Mouse (Mus musculus) left cerebral cortex, postnatal 36 days (tissue): Measurements from ENCODE around the gene Gm6309. TPM values are rescaled to one million over a fixed set of nuclear protein-coding genes. Genes with fewer than 3 reads are reported as not detected.
A peak's percentile ranks its signal among the peaks of the same experiment; 100 is the strongest.
"Not testable (repeated sequence)": the region's sequence is repeated elsewhere in the genome, so short reads cannot be mapped to it uniquely, and the experiment has no call there.

Experiments
- DNase-seq, 2 experiments: peaks; one replicate each; pipeline ENCODE4 v3.0.0; 2021 to 2022; ENCODE audit warnings: low spot score in 2 of 2, mixed read lengths in 1 of 2
- intact Hi-C: fragments of 180-260 bp; cut with DNase I; formaldehyde crosslinking; loops from one replicate; pipeline ENCODE4 v1.15.1; 2025
- total RNA-seq, 2 experiments: library from RNA; stranded (reverse); gene quantifications; 2 replicates each; pipeline ENCODE4 v1.2.3; 2021

The Gm6309 gene
- not detected for total RNA-seq

DNA sequence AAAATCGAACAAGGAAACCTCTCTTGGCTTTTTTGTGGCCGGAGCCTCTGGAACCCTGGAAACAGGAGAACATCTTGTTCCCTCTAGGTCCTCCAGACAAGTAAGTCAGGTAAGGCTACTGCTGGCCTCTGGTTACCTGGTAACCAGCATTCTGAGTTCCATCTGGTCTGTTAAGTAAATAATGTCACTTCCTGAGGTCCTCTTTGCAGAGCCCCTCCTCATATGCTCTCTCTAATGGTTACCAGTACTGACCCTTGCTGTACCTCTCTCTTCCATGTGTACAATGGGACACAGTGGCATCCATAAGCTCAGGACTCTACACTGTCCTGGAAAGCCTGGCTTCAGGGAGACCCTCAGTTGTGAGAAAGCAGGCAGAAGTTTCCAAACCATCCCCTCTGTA, at the start of gene Gm6309:
Gm6309 (minus strand) TSS at position 101 of the 400 bp plus-strand sequence.
- intact Hi-C loops, DNase-seq: not testable (repeated sequence)

DNA sequence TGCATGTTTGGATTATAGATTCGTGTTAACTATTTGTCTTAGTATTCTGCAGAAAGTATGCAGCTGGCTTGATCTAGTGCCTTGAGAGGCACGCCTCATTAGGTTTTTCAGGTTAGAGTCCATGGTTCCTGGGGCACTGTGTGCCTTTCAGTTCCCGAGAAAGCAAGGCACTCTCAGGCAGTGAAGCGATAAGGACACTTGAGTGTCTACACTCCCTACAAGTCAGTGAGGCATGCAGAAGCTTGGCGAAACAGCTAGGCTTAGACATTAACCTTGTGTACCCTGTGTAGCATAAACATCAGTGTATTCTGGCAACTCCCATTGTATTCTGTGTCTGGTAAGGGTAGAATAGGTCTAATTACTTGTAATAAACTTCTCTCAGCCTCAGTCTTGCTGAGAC, 35.0 kb upstream of the Gm6309 start:
- DNase-seq: no peak
- intact Hi-C loops: no loop called here

DNA sequence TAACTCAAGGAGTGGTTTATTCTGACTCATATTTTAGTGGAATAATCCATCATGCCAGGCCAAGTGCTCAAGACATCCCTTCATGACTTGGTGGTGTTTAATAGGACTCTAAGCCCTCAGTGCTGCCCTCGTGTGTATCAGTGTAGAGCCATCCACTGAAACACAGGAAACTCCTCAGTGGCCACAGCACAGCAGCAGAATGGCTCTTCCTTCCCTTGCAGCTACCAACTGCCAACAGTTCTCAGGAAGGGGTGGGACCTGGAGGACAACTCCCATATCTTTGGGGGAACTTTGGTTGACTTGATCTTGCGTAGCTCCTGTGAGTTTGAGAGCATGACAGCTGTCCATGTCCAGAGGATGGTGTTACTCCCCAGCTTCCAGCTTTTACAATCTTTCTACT, 33.4 kb upstream of the Gm6309 start:
- intact Hi-C loops: no loop called here
- no peak for DNase-seq

DNA sequence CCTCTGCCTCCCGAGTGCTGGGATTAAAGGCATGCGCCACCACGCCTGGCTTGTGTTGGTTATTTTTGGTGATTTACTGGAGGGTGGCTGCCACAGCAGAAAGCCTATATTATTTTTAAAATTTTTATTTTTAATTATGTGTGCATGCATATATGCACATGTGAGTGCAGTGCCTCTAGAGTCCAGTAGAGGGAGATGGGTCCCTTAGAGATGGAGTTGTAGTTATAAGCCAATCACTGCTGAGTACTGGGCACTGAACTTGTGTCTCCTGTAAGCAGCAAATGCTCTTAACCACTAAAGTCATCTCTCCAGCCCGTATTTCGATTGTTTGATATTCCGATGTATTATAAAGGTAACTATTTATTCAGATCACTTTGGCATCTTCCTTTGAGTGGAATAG, 30.1 kb upstream of the Gm6309 start:
- intact Hi-C loops: no loop called here
- no peak for DNase-seq

DNA sequence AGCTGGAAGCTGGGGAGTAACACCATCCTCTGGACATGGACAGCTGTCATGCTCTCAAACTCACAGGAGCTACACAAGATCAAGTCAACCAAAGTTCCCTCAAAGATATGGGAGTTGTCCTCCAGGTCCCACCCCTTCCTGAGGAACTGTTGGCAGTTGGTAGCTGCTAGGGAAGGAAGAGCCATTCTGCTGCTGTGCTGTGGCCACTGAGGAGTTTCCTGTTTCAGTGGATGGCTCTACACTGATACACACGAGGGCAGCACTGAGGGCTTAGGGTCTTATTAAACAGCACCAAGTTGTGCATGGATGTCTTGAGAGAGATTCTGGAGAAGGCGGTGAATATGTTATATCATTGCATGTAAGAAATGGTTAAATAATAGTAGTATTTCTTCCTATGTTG, 29.0 kb upstream of the Gm6309 start:
- intact Hi-C loops: no loop called here
- DNase-seq: no peak

DNA sequence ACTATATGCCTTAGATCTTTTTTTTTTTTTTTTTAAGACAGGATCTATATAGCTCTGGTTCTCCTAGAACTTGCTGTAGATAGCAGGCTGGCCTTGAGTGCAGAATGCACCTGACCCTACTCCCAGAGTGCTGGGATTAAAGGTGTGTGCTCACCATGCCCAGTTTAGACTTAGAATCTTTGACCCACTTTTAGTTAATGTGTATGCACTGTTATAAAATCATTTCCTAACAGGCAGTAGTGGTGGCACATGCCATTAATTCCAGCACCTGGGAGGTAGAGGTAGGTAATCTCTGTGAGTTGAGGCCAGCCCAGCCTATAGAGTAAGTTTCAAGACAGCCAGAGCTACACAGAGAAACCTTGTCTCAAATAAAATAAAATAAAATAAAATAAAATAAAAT, 28.6 kb upstream of the Gm6309 start:
- intact Hi-C loops: no loop called here
- DNase-seq: no peak

DNA sequence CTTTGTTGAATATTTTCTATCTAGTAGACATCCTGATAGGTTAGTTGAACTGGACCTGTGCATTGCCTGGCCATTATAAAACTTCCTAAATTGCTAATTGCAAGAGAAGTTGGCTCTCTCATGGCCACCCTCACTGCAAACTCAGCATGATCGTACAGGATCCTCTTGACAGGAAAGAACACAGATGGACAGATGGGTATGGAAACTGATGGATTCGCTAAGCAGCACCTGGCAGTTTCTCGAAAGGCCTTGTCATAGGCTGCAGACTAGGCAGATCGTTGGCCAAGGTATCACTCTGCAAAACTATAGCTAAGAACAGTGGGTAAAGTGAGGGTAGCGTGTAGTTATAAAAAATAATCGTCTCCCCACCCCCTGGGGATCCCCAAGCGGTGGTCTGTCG, 22.8 kb upstream of the Gm6309 start:
- intact Hi-C loops: no loop called here

DNA sequence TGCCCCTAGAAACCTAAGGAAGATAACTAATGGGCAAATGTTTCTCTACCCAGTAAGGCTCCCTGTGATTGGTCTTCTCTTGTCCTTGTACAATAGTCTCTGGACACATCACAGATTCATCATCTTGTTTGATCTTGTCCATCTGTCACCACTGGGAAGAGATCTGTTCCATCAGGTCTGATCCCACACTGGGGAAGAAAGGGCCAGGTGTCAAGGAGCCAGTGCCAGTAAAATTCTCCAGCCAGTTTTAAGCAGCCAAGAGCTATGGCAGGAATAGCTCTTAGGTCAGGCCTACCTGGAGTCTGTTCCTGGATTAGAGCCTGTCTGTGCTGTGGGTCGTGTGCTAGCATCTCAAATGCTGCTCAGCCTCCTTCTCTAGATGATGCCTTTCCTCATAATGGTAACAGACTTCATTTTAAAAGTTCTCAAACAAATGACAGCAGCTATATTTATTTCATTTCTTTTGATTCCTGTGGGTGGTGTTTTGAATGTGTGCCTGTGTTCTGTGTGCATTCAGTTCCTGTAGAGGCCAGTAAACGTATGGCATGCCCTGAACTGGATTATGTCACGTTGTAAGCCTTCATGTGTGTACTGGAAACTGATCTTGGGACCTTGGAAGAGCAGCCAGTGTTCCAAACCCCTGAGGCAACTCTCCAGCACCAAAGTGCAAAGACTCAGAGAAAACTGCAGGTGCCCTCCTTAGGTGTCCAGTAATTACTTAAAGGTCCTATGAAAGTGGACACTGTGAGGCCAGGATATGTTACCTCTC, 20.2 kb upstream of the Gm6309 start:
- no peak for DNase-seq
- intact Hi-C loops: no loop called here

More for the DNA sequence above, 22.8 kb upstream of the Gm6309 start:
- DNase-seq: no peak

DNA sequence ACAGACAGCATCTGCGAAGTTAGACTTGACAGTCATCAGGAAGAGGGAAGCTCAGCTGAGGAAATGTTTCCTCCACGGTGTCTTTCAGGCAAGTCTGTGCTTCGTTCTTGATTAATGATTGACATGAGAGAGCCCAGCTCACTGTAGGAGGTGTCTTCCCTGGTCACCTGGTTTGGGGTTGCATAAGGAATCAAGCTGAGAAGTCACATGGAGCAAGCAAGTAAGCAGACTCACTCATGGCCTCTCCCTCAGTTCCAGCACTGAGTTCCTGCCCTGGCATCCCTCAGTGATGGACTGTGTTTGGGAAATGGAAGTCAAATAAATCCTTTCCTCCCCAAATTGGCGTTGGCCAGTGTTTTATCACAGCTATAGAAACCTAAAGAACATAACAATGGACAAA, 19.6 kb upstream of the Gm6309 start:
- DNase-seq: no peak
- intact Hi-C loops: no loop called here

DNA sequence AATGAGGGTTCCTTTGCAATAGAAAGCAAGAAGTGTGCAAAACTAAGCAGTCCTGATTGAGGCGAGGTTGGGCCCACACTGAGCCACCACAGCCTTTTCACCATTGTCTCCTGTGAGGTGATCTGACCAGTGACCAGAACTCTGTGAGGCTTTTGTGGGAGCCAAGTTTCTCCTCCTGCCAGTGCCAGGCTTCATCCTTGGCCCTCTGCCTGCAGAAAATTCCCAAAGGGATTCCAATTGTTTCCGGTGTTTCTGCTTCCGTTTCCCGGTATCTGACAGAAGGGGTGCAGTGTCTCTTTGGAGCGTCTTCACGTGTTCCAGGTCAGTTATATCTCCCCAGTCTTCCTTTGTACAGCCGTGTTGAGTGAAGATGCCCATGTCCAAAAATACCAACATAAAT, 18.2 kb upstream of the Gm6309 start:
- no peak for DNase-seq
- intact Hi-C loops: no loop called here

DNA sequence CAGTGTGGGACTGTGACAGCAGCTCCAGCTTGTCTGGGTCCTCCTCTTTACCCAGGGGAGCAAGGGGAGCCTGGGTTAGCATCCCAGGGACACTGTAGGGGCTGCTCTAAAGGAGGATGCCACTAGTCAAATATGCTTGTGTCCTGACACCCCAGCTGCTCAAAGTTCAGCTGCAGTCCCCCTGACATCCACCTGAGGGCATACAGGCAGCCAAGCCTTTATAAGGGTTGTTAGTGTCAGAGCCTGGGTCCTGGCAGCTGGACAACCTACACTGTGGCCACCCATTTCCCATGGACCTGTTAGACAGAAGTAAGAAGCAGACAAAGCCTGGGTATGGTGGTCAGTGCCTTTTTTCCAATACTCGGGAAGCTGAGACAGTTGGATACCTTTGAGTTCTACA, 17.6 kb upstream of the Gm6309 start:
- DNase-seq: no peak
- intact Hi-C loops: no loop called here

DNA sequence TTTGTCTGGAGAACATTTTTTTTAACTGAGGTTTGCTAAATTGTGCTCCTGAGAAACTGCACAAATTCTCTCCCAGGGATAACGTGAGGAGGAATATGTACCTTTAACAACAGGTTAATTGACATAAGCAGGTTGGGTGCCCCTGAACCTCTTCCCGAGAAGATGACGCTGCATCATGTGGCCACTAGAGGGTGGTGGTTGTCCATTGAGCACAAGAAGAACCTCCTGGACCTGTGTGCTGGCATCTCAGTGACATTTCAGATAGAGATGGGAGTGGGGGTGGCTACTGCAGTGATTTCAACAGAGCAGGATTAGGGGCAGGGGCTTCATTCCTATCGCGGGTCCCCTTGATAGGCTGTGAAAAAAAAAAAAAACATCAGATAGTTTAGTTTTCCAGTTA, 16.9 kb upstream of the Gm6309 start:
- intact Hi-C loops: not testable (repeated sequence)
- peak; percentile 48 to 51 for DNase-seq

DNA sequence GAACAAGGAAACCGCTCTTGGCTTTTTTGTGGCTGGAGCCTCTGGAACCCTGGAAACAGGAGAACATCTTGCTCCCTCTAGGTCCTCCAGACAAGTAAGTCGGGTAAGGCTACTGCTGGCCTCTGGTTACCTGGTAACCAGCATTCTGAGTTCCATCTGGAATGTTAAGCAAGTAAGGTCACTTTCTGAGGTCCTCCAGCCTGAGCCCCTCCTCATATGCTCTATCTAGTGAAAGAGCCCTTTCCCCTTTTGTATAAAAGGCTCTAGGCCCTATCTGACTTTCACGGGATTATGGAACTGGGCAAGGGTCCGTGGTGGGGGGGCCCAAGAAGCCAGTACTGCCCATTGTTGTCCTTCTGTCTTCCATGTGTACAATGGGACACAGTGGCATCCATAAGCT, 14.7 kb upstream of the Gm6309 start, which contains the start of gene 1700001J03Rik:
1700001J03Rik (minus strand) TSS at position 101 of the 400 bp plus-strand sequence.
- DNase-seq, intact Hi-C loops: not testable (repeated sequence)

DNA sequence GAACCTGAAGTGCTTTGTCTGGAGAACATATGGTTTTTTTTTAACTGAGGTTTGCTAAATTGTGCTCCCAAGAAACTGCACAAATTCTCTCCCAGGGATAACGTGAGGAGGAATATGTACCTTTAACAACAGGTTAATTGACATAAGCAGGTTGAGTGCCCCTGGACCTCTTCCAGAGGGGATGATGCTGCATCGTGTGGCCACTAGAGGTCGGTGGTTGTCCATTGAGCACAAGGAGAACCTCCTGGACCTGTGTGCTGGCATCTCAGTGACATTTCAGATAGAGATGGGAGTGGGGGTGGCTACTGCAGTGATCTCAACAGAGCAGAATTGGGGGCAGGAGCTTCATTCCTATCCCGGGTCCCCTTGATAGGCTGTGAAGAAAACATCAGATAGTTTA, 2.2 kb upstream of the Gm6309 start:
- DNase-seq, intact Hi-C loops: not testable (repeated sequence)

DNA sequence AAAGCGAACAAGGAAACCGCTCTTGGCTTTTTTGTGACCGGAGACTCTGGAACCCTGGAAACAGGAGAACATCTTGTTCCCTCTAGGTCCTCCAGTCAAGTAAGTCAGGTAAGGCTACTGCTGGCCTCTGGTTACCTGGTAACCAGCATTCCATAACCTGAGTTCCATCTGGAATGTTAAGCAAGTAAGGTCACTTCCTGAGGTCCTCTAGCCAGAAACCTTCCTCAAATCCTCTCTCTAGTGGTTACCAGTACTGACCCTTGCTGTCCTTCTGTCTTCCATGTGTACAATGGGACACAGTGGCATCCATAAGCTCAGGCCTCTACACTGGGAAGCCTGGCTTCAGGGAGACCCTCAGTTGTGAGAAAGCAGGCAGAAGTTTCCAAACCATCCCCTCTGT, 10.1 kb downstream of the Gm6309 start, which contains the start of gene Gm5565:
Gm5565 (minus strand) TSS at position 101 of the 400 bp plus-strand sequence.
- DNase-seq, intact Hi-C loops: not testable (repeated sequence)

DNA sequence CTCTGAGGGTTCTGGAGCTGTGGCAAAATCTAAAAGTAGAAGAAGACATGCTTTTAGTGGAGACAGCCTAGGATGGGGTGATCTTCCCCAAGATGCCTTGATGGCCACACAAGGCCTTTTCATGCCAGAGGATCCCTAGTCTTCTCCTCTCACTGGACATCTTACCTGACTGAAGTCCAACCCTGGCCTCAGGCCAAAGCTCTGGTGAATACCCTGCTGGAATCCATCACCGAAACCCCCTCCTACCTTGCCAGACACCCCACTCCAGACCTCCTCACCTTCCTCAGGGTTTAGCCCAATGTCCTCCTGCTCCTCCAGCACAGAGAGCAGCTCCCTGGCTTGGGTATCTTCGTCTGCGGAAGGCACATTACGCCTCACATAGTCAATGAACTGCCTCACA, 12.2 kb downstream of the Gm6309 start:
- DNase-seq: not testable (repeated sequence)

DNA sequence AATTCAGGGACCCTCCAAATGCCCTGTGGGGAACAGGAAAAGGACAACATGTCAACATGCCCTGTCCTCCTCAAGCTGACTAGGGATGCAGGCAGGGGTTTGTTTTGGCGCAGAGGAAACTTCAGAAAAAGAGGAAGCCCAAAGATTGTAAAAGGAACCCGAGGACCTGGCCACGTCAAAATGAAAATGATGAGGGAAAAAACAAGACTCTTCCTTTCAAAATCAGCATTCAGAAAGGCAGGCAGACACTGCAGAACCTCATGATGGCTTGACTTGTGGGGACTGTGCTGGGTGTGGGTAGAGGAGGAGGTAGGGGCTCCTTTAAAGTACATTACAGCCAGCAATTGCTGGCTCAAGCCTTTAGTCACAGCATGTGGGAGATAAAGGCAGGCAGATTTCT, 20.1 kb downstream of the Gm6309 start:
- DNase-seq: no peak
- intact Hi-C loops: no loop called here

More for the DNA sequence above, 12.2 kb downstream of the Gm6309 start:
- intact Hi-C loops: not testable (repeated sequence)

DNA sequence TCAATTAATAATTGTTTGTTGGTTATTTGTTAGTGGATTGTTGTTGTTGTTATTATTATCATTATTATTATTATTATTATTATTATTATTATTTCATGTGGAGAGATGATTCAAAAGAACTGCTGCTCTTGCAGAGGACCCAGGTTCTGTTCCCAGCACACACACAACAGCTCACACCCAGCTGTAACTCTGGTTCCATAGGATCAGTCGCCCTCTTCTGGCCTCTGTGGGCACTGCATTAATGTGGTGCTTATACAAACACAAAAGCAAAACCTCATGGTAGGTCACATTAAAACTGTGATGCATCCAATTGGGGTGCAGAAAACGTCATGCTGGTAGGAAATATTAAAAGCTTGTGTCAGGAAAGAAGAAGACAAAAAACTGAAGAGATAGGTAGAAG, 22.6 kb downstream of the Gm6309 start:
- intact Hi-C loops: no loop called here

More for the DNA sequence above, 22.6 kb downstream of the Gm6309 start:
- no peak for DNase-seq
